Mouse (Mus musculus) hematopoietic multipotent progenitor cell, adult 10-12 weeks (in vitro differentiated cells): ENCODE measurements around the gene Psmc5. TPM values are rescaled to one million over a fixed set of nuclear protein-coding genes. Genes with fewer than 3 reads are reported as not detected.

ENCODE experiments used
- polyA plus RNA-seq: library from polyadenylated mRNA; stranded (reverse); fragments of >175 nt; gene quantifications from 2 replicates; pipeline ENCODE4 v1.2.3, GENCODE M21; 2012; ENCODE audit warnings: low replicate concordance

Gene Psmc5
- polyA plus RNA-seq = 8.6 and 32.2 TPM in 2 replicates

DNA sequence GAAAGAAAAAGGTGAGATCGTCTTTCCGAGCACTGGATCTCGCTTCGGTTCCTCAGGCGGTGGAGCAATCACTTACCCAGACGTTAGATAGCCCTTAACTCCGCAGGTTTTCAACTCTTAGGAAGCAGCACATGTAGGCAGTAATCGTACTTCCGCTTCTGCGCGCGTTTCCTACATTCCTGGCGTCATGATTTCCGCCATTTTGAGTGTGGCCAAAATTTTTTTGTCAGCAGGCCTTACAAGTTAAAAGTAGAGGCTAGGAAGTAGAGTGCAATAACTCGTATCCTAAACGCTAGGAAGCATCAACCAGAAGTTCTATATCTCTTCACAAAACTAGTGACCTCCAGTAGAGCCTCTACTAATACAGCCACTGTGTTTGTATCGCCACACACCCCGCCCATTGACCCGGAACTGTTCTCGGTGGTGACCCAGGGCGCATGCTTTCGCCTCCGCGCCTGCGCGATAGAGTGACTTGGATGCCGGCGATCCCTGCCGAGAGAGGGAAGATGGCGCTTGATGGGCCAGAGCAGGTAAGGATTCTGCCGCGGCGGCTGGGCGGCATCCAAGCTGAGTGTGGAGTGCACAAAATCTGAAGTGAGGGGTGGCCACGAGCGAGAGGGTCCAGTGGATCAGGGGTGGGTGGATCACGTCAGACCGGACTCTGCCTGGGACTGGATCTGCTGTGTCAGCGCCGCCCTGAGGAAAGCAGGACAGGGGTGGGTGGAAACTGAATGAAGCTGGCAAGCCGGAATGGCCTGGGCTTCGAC, at the start of gene Psmc5, which contains the start of gene Ftsj3:
Psmc5 (plus strand) TSS at position 470 of the 767 bp plus-strand sequence.
Ftsj3 (minus strand) TSS at position 395 of the 767 bp plus-strand sequence.

DNA sequence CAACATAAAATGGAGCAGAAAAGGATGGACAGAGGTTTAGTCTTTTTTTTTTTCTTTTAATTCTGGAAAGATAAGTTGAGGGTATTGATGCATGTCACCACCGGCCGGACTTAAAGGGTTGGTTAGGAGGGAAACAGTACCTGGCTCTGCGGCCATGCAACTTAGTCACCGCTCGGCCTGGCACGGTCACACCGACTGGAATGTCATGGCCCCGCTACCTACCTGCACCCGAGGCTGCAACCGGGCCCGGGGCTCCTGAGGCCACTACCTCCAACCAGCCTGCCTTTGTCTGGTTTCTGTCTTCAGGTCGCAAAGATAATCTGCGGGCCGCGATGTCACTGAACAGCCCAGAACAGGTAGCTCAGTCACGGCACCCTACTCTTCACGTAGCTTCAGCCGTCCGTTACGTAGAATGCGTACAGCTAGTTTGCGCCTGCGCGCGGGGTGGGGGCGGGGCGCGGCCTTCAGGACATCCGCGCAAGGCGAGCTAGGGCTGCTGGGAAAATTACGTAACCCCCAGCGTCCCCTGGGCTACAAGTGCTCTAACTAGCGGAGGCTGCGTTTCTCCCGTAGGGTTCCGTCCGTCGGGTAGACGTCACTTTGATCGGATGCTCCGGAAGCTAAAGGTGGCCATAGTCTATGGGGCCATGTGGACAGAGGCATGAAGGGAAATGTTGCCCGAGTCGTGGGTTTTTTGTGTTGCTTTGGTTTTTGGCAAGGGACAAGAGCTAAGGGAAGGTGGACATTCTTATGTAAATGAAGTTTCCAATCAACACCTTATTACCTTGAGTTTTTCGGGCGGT, 39.8 kb upstream of the Psmc5 start, which contains the start of gene Ccdc47:
Ccdc47 (minus strand) TSS at position 418 of the 803 bp plus-strand sequence.

DNA sequence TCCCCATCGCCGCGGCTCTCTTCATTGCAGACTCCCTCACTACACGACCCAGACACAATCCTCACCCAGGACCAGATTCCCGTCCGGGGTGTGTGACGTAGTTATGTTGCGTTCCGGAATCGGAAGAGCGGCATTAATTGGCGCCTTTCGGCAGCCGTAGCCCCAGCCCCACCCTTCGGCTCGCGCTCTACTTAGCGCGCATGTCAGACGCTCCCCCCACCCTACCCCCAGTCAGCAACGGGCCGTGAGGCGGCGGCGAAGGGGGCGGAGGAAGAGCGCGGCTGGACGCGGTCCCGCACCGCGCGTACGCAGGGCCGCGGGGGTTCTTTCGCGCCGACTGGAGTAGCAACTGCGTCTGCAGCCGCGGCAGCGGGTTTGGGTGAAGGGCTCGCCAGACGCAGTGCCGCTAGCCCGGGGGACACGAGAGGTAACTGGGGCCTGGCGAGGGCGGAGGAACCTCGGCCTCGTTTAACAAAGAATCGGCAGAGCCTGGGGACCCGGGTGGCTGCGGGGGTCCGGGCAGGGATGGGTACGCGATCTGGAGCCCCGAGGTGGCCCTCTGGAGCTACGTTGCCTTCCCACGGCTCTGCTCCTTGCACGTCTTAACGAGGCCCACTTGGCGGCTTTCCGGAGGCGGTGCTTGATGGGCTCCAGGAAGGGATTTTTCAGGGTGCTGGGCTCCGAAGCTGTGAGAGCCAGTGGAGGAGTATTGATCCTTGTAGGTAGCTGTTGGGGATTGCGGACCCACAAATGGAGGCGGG, 39.0 kb upstream of the Psmc5 start, which contains the start of gene Ddx42:
Ddx42 (plus strand) TSS at position 197 of the 761 bp plus-strand sequence.

DNA sequence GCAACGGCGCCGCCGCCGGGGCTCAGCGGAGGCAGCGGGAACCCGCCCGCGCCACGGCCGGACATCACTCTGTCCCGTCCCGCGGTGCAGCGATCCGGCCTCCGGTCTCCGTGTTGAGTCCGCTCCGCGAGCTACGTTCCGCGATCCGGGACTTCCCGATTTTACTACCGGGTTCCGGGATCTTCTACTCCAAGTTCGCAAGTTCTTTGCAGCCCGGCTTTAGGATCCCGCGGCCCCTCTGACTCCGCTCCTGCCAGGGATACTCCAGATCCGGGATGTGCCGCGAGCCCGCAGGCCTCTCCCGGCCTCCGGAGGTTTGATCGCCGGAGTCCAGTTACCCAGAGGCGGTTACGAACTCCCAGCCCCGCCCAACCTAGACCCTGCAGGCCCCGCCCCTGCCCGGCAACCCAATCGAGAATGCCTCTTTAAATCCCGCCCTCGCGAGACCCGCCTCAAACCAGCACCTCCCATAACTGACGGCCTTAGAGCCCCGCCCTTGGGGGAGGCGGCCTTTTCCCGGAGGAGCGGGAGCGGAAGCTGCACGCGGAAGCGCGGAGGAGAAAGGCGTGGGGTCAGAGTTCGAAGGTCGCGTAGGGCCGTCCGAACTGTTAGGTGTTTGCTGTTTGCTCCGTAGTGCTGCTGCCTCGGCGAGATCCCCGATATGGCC, 16.8 kb downstream of the Psmc5 start, which contains the start of gene Smarcd2:
Smarcd2 (minus strand) TSS at position 329 of the 667 bp plus-strand sequence.

DNA sequence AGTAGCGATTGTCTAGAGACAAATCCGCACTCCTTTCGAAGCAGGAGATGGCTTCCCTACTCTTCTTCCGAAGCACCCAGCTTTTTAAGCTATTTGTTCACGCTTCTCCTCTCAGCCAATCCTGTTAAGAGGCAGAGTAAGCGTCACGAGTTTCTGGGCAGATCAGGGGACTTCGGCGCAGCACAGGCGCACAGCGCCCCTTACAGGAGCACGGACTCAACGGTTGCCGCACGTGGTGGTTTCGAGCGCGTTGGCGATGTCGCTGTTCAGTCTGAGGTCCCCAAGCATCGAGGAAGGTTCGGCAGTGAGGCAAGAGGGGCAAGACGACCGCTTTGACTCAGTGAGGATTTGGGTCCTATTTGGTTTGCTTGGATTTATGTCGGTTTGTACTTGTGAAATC, 20.5 kb downstream of the Psmc5 start, which contains the start of gene Tcam1:
Tcam1 (plus strand) TSS at position 219 of the 400 bp plus-strand sequence.

DNA sequence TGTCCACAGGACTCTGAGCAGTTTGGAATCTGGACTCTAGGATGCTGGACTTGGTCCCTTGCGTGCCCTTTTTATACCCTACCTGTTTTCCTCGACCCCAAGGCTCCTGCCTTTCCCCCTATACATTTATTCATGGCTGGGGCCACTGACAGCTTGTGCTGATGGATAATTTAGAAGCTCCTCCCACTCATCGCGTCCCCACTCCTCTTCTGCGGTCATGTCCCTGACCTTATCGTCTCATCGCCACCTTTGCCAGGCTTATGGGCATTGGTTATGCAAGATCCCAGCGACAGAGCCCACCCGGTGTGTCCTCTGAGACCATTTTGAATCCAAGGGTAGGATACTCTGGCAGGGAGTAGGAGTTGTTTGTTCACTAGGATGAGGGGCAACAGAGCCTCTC, 45.8 kb downstream of the Psmc5 start, which contains the start of gene Gh:
Gh (minus strand) TSS at position 101 of the 400 bp plus-strand sequence.

Other genes starting within 250 kb of the Psmc5 start
- 0.04 TPM in 1 of 2 replicates, not detected in the other for gene Kcnh6, start 248.0 kb upstream of the Psmc5 start, polyA plus RNA-seq
- 27.4 and 36.0 TPM in 2 replicates for gene Dcaf7, start 219.3 kb upstream of the Psmc5 start, polyA plus RNA-seq
- 10.2 and 13.7 TPM in 2 replicates for gene Taco1, start 190.1 kb upstream of the Psmc5 start, polyA plus RNA-seq
- gene Map3k3, start 171.5 kb upstream of the Psmc5 start, polyA plus RNA-seq = 16.0 and 30.6 TPM in 2 replicates
- gene Gm10840, start 95.3 kb upstream of the Psmc5 start, polyA plus RNA-seq = not detected in 2 replicates
- gene Limd2, start 95.3 kb upstream of the Psmc5 start, polyA plus RNA-seq = 806 and 995 TPM in 2 replicates
- gene Strada, start 54.0 kb upstream of the Psmc5 start, polyA plus RNA-seq = 75.0 and 75.7 TPM in 2 replicates
- 3.1 and 4.1 TPM in 2 replicates for gene Ccdc47, start 39.8 kb upstream of the Psmc5 start, polyA plus RNA-seq
- gene Ddx42, start 39.2 kb upstream of the Psmc5 start, polyA plus RNA-seq = 19.5 and 27.8 TPM in 2 replicates
- gene Ftsj3, start 75 bp upstream of the Psmc5 start, polyA plus RNA-seq = 2.7 and 11.3 TPM in 2 replicates
- 85.2 and 128 TPM in 2 replicates for gene Smarcd2, start 16.8 kb downstream of the Psmc5 start, polyA plus RNA-seq
- gene Tcam1, start 20.5 kb downstream of the Psmc5 start, polyA plus RNA-seq = 0.03 and 0.15 TPM in 2 replicates
- 0.91 TPM in 1 of 2 replicates, not detected in the other for gene Gh, start 45.7 kb downstream of the Psmc5 start, polyA plus RNA-seq
- gene Cd79b, start 58.6 kb downstream of the Psmc5 start, polyA plus RNA-seq = 300 and 616 TPM in 2 replicates
- 1.7 and 4.3 TPM in 2 replicates for gene Scn4a, start 97.1 kb downstream of the Psmc5 start, polyA plus RNA-seq
- 0.76 and 1.2 TPM in 2 replicates for gene Prr29, start 109.3 kb downstream of the Psmc5 start, polyA plus RNA-seq
- gene Icam2, start 131.9 kb downstream of the Psmc5 start, polyA plus RNA-seq = 47.3 and 66.7 TPM in 2 replicates
- gene Ern1, start 231.7 kb downstream of the Psmc5 start, polyA plus RNA-seq = 10.3 and 27.7 TPM in 2 replicates